Mouse (Mus musculus): ENCODE results near the gene Sdr39u1.

DNA sequence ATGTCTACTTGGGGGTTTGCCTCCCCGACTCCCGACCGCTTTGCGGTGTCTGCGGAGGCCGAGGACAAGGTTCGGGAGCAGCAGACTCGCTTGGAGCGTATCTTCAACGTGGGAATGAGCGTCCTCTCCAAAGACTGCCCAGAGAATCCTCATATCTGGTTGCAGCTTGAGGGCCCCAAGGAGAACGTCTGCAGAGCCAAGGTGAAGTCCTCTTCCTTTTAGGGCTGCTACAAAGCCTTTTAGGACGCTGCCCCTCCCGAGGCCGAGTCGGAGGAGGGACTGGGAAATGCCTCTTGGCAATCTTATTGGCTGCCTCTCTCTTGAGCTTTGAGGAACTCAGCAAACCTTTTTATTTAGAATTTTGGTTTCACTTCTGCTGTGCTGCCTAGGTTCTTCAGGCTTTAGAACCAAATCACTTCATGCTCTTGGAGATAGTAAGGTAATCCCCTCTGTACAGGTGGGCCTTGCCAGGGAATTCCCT, 14.3 kb downstream of the Sdr39u1 start:
- no peak for TF ChIP-seq CTCF (conservative IDR thresholded peaks at IDR 0.05; ENCODE audit: low read length)
- TF ChIP-seq NANOG (IDR thresholded peaks at IDR 0.05; ENCODE audit: borderline replicate concordance, low read length): no peak

Measured in E14TG2a.4 (cell line).